Mouse (Mus musculus): Measurements from ENCODE around the gene Gjc1. TPM values are rescaled to one million over a fixed set of nuclear protein-coding genes. Genes with fewer than 3 reads are reported as not detected.

Gene Gjc1
- total and polyA plus RNA-seq, 3 experiments = 0.11 TPM; not detected in 2

GRCm38 (mm10) chr11:102851883-102852282 lies 32.4 kb upstream of the Gjc1 start:
- Histone ChIP-seq H3K9me3 (replicated peaks) (no peaks in the 10 kb centered on the region), H3K27me3 (ENCODE audit: insufficient read depth, low read length) (no peaks in the 10 kb centered on the region), H3K4me3 (ENCODE audit: low read depth, low read length) (no peak overlapping the region), H3K36me3 (replicated peaks) (peaks cover 99% of the 10 kb centered on the region), H3K4me1 (ENCODE audit: insufficient read depth, low read depth, low read length) (no peaks in the 10 kb centered on the region)
- ATAC-seq (ENCODE audit: extremely low read depth, insufficient number of reproducible peaks, low FRiP score, poor library complexity, severe bottlenecking) = no peak
- no peak for TF ChIP-seq POLR2AphosphoS5 (IDR thresholded peaks at IDR 0.05; ENCODE audit: insufficient replicate concordance, low read depth, low read length)
- TF ChIP-seq TAL1 (conservative IDR thresholded peaks at IDR 0.05; ENCODE audit: low read depth, low read length) = no peak
- no peak for TF ChIP-seq CTCF (IDR thresholded peaks at IDR 0.05; ENCODE audit: low read depth, low read length)
- no peak for DNase-seq (ENCODE audit: low spot score)

- no peak overlapping the region for H3K4me3 ChIP-seq (ENCODE audit: low read depth, low read length)
- peaks cover 100% of the 10 kb centered on the region for H3K36me3 ChIP-seq (replicated peaks)
- TF ChIP-seq GATA1 (IDR thresholded peaks at IDR 0.05; ENCODE audit: borderline replicate concordance, low read length) = no peak
- no peak for TF ChIP-seq POLR2AphosphoS5 (IDR thresholded peaks at IDR 0.05; ENCODE audit: insufficient replicate concordance, low read depth, low read length)
- TF ChIP-seq GATA2 (IDR thresholded peaks at IDR 0.05; ENCODE audit: borderline replicate concordance, low read depth, low read length) = no peak
- no peak for TF ChIP-seq CTCF (IDR thresholded peaks at IDR 0.05; ENCODE audit: low read depth, low read length)
- TF ChIP-seq TAL1 (conservative IDR thresholded peaks at IDR 0.05; ENCODE audit: low read depth, low read length) = no peak
- H3K4me1 ChIP-seq (ENCODE audit: insufficient read depth, low read depth, low read length) = no peaks in the 10 kb centered on the region; the same call in 1 of the 2 replicates
- no peak for ATAC-seq (ENCODE audit: extremely low read depth, insufficient number of reproducible peaks, low FRiP score, poor library complexity, severe bottlenecking)
- H3K27me3 ChIP-seq (ENCODE audit: insufficient read depth, low read length) = no peaks in the 10 kb centered on the region
- no peak for DNase-seq (ENCODE audit: low spot score)
- H3K9me3 ChIP-seq (replicated peaks) = no peaks in the 10 kb centered on the region
These were observed 26.4 kb upstream of the Gjc1 start for GRCm38 (mm10) chr11:102845926-102846325.

- no peak for TF ChIP-seq CTCF (IDR thresholded peaks at IDR 0.05; ENCODE audit: low read depth, low read length)
- no peak for TF ChIP-seq GATA2 (IDR thresholded peaks at IDR 0.05; ENCODE audit: borderline replicate concordance, low read depth, low read length)
- no peak overlapping the region for H3K4me3 ChIP-seq (ENCODE audit: low read depth, low read length)
- peaks cover 85% of the 10 kb centered on the region for H3K36me3 ChIP-seq (replicated peaks)
These were observed 19.2 kb upstream of the Gjc1 start for GRCm38 (mm10) chr11:102838616-102839150.

GRCm38 (mm10) chr11:102838126-102838525 lies 18.6 kb upstream of the Gjc1 start:
- no peak for TF ChIP-seq TAL1 (conservative IDR thresholded peaks at IDR 0.05; ENCODE audit: low read depth, low read length)
- no peak for TF ChIP-seq POLR2AphosphoS5 (IDR thresholded peaks at IDR 0.05; ENCODE audit: insufficient replicate concordance, low read depth, low read length)
- no peak for TF ChIP-seq GATA2 (IDR thresholded peaks at IDR 0.05; ENCODE audit: borderline replicate concordance, low read depth, low read length)
- TF ChIP-seq CTCF (IDR thresholded peaks at IDR 0.05; ENCODE audit: low read depth, low read length) = no peak
- TF ChIP-seq GATA1 (IDR thresholded peaks at IDR 0.05; ENCODE audit: borderline replicate concordance, low read length) = no peak
- no peaks in the 10 kb centered on the region for H3K9me3 ChIP-seq (replicated peaks)
- peaks cover under 1% of the 10 kb centered on the region; the same call in 1 of the 2 replicates for H3K27me3 ChIP-seq (ENCODE audit: insufficient read depth, low read length)
- H3K4me3 ChIP-seq (ENCODE audit: low read depth, low read length) = no peak overlapping the region
- ATAC-seq (ENCODE audit: extremely low read depth, insufficient number of reproducible peaks, low FRiP score, poor library complexity, severe bottlenecking) = no peak
- DNase-seq (ENCODE audit: low spot score) = no peak
- no peaks in the 10 kb centered on the region for H3K4me1 ChIP-seq (ENCODE audit: insufficient read depth, low read depth, low read length)
- H3K36me3 ChIP-seq (replicated peaks) = peaks cover 80% of the 10 kb centered on the region

More at GRCm38 (mm10) chr11:102838616-102839150, 19.2 kb upstream of the Gjc1 start:
- Histone ChIP-seq H3K27me3 (ENCODE audit: insufficient read depth, low read length) (no peaks in the 10 kb centered on the region), H3K9me3 (replicated peaks) (no peaks in the 10 kb centered on the region), H3K4me1 (ENCODE audit: insufficient read depth, low read depth, low read length) (no peaks in the 10 kb centered on the region)
- DNase-seq (ENCODE audit: low spot score) (no peak), ATAC-seq (ENCODE audit: extremely low read depth, insufficient number of reproducible peaks, low FRiP score, poor library complexity, severe bottlenecking) (no peak)

GRCm38 (mm10) chr11:102837385-102837784 lies 17.9 kb upstream of the Gjc1 start:
- Histone ChIP-seq H3K36me3 (replicated peaks) (peaks cover 72% of the 10 kb centered on the region), H3K4me3 (ENCODE audit: low read depth, low read length) (no peak overlapping the region), H3K9me3 (replicated peaks) (no peaks in the 10 kb centered on the region), H3K27me3 (ENCODE audit: insufficient read depth, low read length) (peaks cover 3% of the 10 kb centered on the region; the same call in 1 of the 2 replicates), H3K4me1 (ENCODE audit: insufficient read depth, low read depth, low read length) (no peaks in the 10 kb centered on the region)
- TF ChIP-seq GATA2 (IDR thresholded peaks at IDR 0.05; ENCODE audit: borderline replicate concordance, low read depth, low read length) = no peak
- TF ChIP-seq TAL1 (conservative IDR thresholded peaks at IDR 0.05; ENCODE audit: low read depth, low read length) = no peak
- no peak for TF ChIP-seq CTCF (IDR thresholded peaks at IDR 0.05; ENCODE audit: low read depth, low read length)
- TF ChIP-seq GATA1 (IDR thresholded peaks at IDR 0.05; ENCODE audit: borderline replicate concordance, low read length) = no peak
- no peak for TF ChIP-seq POLR2AphosphoS5 (IDR thresholded peaks at IDR 0.05; ENCODE audit: insufficient replicate concordance, low read depth, low read length)
- ATAC-seq (ENCODE audit: extremely low read depth, insufficient number of reproducible peaks, low FRiP score, poor library complexity, severe bottlenecking) = no peak
- no peak for DNase-seq (ENCODE audit: low spot score)

- peaks cover 3% of the 10 kb centered on the region; the same call in 1 of the 2 replicates for H3K27me3 ChIP-seq (ENCODE audit: insufficient read depth, low read length)
- no peak overlapping the region for H3K4me3 ChIP-seq (ENCODE audit: low read depth, low read length)
- H3K9me3 ChIP-seq (replicated peaks) = no peaks in the 10 kb centered on the region
- DNase-seq (ENCODE audit: low spot score) (no peak), ATAC-seq (ENCODE audit: extremely low read depth, insufficient number of reproducible peaks, low FRiP score, poor library complexity, severe bottlenecking) (no peak)
- H3K4me1 ChIP-seq (ENCODE audit: insufficient read depth, low read depth, low read length) = no peaks in the 10 kb centered on the region
- TF ChIP-seq TAL1 (conservative IDR thresholded peaks at IDR 0.05; ENCODE audit: low read depth, low read length) = no peak
- no peak for TF ChIP-seq GATA2 (IDR thresholded peaks at IDR 0.05; ENCODE audit: borderline replicate concordance, low read depth, low read length)
- no peak for TF ChIP-seq GATA1 (IDR thresholded peaks at IDR 0.05; ENCODE audit: borderline replicate concordance, low read length)
- no peak for TF ChIP-seq CTCF (IDR thresholded peaks at IDR 0.05; ENCODE audit: low read depth, low read length)
- TF ChIP-seq POLR2AphosphoS5 (IDR thresholded peaks at IDR 0.05; ENCODE audit: insufficient replicate concordance, low read depth, low read length) = no peak
- peaks cover 60% of the 10 kb centered on the region for H3K36me3 ChIP-seq (replicated peaks)
These were observed 16.6 kb upstream of the Gjc1 start for GRCm38 (mm10) chr11:102836146-102836545.

All from G1E (cell line).